Mouse (Mus musculus): Measurements from ENCODE around the gene Accs. TPM values are rescaled to one million over a fixed set of nuclear protein-coding genes. Genes with fewer than 3 reads are reported as not detected.

Gene Accs
- polyA plus RNA-seq, 1 experiment, result not detected

DNA sequence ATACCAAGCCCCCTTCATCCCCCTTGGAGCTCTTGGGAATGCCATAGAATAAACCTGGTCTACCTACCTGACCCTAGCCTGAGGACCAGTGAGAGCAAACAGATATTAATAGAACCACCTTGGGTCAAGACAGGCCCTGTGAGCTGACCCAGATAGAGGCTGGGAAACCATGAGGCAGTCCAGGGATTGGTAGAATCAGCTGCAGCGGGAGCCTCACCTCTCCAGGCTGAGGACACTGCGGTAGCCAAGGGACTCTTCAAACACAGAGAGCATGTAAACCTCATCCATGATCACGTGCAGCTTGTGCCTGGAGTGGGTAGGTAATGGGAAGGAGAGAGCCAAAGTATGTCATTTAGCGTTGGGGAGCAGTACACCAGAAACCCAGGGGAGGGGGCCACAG is 10.8 kb downstream of the Accs start:
- Histone ChIP-seq H3K4me1 (ENCODE audit: control insufficient read depth, insufficient read depth, low read length) (peaks cover 14% of the 10 kb centered on the region), H3K27ac (ENCODE audit: insufficient read depth, low read depth, low read length) (no peak overlapping the region), H3K4me3 (ENCODE audit: insufficient read depth, low read depth, low read length) (no peak overlapping the region)
- WGBS, result 94% methylated on average over 4 of the region's 4 CpGs
- no peak for TF ChIP-seq CTCF (IDR thresholded peaks at IDR 0.05; ENCODE audit: insufficient read depth, low read depth, low read length)

DNA sequence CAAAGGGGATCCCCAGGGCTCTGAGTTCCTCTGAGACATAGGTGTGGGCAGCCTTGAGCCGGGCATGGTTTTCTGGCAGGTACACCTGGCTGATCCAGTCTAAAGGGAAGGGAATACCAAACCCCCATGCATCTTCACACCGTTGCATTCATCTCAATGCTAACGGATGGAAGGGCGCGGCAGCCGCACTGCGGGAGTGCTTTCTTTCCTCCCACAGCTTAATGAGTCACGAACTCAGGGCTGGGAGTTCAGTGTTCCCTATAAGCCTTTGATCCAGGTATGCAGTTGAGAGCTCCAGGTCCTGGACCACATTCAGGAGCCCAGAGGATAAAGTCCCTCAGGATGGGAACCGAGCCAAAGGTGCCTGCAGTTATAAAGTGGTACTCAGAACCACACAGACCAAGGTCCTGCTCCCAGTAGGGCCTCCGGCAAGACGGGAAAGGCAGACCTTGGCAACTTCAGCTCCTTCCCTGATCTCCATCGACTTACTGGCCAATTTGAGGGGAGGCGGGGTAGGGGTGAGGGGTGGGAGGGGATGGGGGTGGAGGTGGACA is 13.4 kb downstream of the Accs start:
- Histone ChIP-seq H3K4me1 (ENCODE audit: control insufficient read depth, insufficient read depth, low read length) (peaks cover 14% of the 10 kb centered on the region), H3K4me3 (ENCODE audit: insufficient read depth, low read depth, low read length) (no peak overlapping the region), H3K27ac (ENCODE audit: insufficient read depth, low read depth, low read length) (0 out of 2 replicates have a peak overlapping the region, but pooled peaks have one; percentile 26)
- WGBS, result 65% methylated on average over 13 of the region's 13 CpGs
- TF ChIP-seq CTCF (IDR thresholded peaks at IDR 0.05; ENCODE audit: insufficient read depth, low read depth, low read length) (no peak), POLR2A (IDR thresholded peaks at IDR 0.05; ENCODE audit: insufficient read depth, low read depth, low read length) (no peak)

DNA sequence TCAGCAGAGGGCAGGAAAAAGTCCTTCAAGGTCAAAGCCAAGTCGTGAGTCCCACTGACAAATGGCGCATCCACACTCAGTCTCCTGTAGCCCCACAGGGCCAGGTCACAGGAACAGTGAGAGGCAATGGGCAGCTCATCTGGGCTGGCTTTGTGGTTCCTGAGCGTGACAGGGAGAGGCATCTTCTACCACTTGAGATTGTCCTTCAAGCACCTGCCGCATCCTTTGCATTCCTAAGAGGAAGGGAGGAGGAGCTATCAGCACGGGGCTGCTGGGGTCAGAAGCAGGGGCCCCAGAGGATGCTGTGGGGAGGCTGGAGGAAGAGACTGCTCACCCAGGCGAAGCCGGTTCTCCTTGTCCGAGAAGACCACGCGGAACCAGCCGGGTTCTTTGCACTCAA is 14.1 kb downstream of the Accs start:
- Histone ChIP-seq H3K4me3 (ENCODE audit: insufficient read depth, low read depth, low read length) (no peak overlapping the region), H3K27ac (ENCODE audit: insufficient read depth, low read depth, low read length) (peak overlapping the region; percentile 26; the same call in 1 of the 2 replicates), H3K4me1 (ENCODE audit: control insufficient read depth, insufficient read depth, low read length) (peaks cover 14% of the 10 kb centered on the region)
- 77% methylated on average over 11 of the region's 11 CpGs for WGBS
- TF ChIP-seq POLR2A (IDR thresholded peaks at IDR 0.05; ENCODE audit: insufficient read depth, low read depth, low read length) (no peak), CTCF (IDR thresholded peaks at IDR 0.05; ENCODE audit: insufficient read depth, low read depth, low read length) (no peak)

DNA sequence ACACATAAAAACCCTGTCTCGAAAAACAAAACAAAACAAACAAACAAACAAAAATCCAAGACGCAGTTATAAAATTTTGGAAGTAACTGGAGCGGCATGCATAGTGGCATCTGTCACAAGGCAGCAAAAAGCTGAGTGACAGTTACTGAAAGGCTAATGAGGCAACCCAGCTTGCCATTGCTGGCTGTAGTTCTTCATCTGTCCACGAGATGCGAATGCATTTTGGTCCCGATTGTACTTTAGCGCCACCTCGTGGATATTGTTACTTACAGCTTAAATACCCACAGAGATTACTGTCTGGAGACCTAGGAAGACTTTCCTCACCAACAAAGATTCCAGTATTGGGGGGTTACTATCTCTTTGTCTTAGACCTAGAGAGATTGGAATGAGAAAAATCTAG is 26.2 kb downstream of the Accs start:
- TF ChIP-seq CTCF (IDR thresholded peaks at IDR 0.05; ENCODE audit: insufficient read depth, low read depth, low read length) (peak; percentile 64), POLR2A (IDR thresholded peaks at IDR 0.05; ENCODE audit: insufficient read depth, low read depth, low read length) (no peak)
- 17% methylated on average over 8 of the region's 8 CpGs for WGBS
- Histone ChIP-seq H3K27ac (ENCODE audit: insufficient read depth, low read depth, low read length) (no peak overlapping the region), H3K4me1 (ENCODE audit: control insufficient read depth, insufficient read depth, low read length) (peaks cover 8% of the 10 kb centered on the region), H3K4me3 (ENCODE audit: insufficient read depth, low read depth, low read length) (no peak overlapping the region)

DNA sequence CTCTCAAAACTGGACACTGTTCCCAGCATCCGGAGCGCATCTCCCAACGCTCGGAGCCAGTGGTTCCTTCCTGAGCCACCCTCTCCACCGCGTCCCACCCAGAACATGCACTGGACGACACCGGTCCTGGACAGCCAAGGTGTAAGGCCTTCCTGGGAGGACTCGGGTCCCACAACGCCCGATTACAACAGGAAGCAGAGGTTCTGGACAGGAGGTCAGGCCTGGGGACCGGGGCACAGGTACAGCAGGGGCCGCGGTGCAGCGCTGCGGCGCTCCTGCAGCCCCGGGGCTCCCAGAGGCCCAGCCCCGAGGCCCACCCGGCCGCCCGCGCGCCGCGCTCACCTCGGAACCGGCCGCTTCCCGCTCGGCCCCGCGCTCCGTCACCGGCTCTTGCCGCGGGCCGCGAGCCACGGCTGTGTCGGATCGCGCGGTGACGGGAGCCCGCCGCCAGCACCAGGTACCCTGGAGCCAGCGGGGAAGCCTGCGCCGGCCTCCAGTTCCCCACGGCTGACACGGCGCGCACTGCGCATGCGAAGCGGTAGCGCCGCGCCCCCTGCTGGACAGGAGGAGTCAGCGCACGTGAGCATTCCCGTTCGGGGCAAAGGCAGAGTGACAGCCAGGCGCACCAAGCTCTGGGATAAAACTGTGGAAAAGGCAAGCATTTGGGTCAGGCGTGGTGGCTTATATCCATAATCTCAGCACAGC is 27.5 kb downstream of the Accs start, which contains the start of gene Ext2:
TSS of gene Ext2 (minus strand) at position 524 of the 705 bp plus-strand sequence.
- Histone ChIP-seq H3K4me3 (ENCODE audit: insufficient read depth, low read depth, low read length) (peak within 1 kb of the TSS; percentile 92), H3K4me1 (ENCODE audit: control insufficient read depth, insufficient read depth, low read length) (peaks cover 15% of the 10 kb centered on the region), H3K27ac (ENCODE audit: insufficient read depth, low read depth, low read length) (no peak within 1 kb of the TSS)
- WGBS, result 18% methylated on average over 66 of the region's 66 CpGs
- TF ChIP-seq POLR2A (IDR thresholded peaks at IDR 0.05; ENCODE audit: insufficient read depth, low read depth, low read length) (peak; percentile 84), CTCF (IDR thresholded peaks at IDR 0.05; ENCODE audit: insufficient read depth, low read depth, low read length) (peak; percentile 98)

DNA sequence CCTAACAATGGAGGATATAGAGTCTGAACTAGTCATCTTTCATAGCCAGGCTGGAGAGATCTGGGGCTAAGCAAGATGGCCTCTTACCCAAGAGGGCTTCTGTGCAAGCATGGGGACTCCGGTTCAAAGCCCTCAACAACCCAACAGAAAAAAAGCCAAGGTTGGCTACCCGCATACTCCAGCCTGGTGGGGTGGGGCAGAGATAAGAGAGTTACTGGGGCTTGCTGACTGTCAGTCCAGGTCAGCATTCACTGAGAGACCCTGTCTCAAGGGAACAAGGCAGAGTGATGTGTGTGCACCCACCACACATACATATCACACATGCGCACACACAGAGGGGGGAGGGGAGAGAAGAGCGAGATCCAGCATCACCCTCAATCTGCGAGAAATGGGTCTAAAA is 32.0 kb downstream of the Accs start:
- TF ChIP-seq CTCF (IDR thresholded peaks at IDR 0.05; ENCODE audit: insufficient read depth, low read depth, low read length) (no peak), POLR2A (IDR thresholded peaks at IDR 0.05; ENCODE audit: insufficient read depth, low read depth, low read length) (no peak)
- over 99% methylated on average over 5 of the region's 5 CpGs for WGBS
- H3K4me3 ChIP-seq (ENCODE audit: insufficient read depth, low read depth, low read length), result no peak overlapping the region
- H3K27ac ChIP-seq (ENCODE audit: insufficient read depth, low read depth, low read length), result no peak overlapping the region
- peaks cover 15% of the 10 kb centered on the region for H3K4me1 ChIP-seq (ENCODE audit: control insufficient read depth, insufficient read depth, low read length)

DNA sequence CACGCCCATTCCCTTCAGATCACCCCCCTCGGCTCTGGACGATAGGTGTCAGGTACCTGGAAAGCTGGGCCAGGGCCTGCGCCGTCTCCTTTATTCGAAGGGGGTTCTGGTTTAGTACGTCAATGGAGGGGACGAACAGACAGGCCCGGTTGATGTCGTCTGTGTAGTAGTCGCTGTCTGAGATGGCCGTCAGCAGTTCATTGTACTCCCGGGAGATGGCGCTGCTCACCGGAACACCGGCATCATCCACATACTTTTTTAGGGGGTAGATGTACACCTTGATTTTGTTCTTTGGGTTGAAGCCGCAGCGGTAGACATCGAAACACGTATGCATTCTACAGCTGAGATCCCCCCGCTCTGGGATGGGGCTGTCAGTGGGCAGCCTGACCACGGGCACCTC is 36.4 kb downstream of the Accs start:
- WGBS, result 92% methylated on average over 22 of the region's 22 CpGs
- Histone ChIP-seq H3K4me1 (ENCODE audit: control insufficient read depth, insufficient read depth, low read length) (peaks cover 6% of the 10 kb centered on the region), H3K4me3 (ENCODE audit: insufficient read depth, low read depth, low read length) (no peak overlapping the region), H3K27ac (ENCODE audit: insufficient read depth, low read depth, low read length) (no peak overlapping the region)
- TF ChIP-seq POLR2A (IDR thresholded peaks at IDR 0.05; ENCODE audit: insufficient read depth, low read depth, low read length) (no peak), CTCF (IDR thresholded peaks at IDR 0.05; ENCODE audit: insufficient read depth, low read depth, low read length) (no peak)

DNA sequence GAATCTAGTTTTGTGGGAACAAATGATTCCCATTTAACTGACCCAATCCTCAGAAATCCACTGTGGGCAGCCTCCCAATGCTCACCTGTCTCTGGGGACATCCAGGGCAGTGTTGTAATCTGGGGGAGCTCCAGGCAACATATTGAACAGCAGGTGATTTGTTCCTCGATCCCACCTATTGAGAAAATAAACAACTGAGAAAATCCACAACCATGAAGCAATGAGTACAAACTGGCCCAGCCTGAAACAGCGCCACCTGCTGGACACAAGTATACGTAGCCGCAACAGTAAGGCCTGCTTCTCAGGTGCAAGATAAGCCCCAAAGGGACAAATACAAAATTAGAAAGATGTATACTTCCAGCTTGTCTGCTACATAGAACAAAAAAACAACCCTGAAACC is 37.9 kb downstream of the Accs start:
- no peak overlapping the region for H3K4me3 ChIP-seq (ENCODE audit: insufficient read depth, low read depth, low read length)
- no peak overlapping the region for H3K27ac ChIP-seq (ENCODE audit: insufficient read depth, low read depth, low read length)
- peaks cover 11% of the 10 kb centered on the region for H3K4me1 ChIP-seq (ENCODE audit: control insufficient read depth, insufficient read depth, low read length)
- 38% methylated on average over 4 of the region's 4 CpGs for WGBS
- no peak for TF ChIP-seq POLR2A (IDR thresholded peaks at IDR 0.05; ENCODE audit: insufficient read depth, low read depth, low read length)
- TF ChIP-seq CTCF (IDR thresholded peaks at IDR 0.05; ENCODE audit: insufficient read depth, low read depth, low read length), result no peak

DNA sequence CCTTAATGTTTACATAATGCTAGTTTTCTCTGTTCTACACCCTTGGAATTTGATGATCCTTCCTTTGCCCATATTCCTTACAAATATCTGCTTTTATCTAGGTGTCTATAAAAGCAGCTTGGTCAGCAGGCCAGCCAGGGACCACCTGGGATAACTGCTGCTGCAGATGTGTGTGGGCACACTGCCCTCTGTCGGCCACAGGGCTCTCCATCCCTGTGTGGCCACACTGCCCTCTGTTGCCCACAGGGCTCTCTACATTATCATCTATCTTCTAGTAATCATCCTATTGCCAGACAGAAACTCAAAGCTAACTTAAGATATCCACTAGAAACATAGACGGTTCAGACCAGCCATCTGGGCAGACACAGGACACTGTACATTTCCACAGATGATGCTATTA is 39.8 kb downstream of the Accs start:
- WGBS, result 16% methylated on average over 2 of the region's 2 CpGs
- Histone ChIP-seq H3K27ac (ENCODE audit: insufficient read depth, low read depth, low read length) (no peak overlapping the region), H3K4me1 (ENCODE audit: control insufficient read depth, insufficient read depth, low read length) (peaks cover 22% of the 10 kb centered on the region), H3K4me3 (ENCODE audit: insufficient read depth, low read depth, low read length) (no peak overlapping the region)
- TF ChIP-seq CTCF (IDR thresholded peaks at IDR 0.05; ENCODE audit: insufficient read depth, low read depth, low read length) (peak; percentile 55; the same call in 1 of the 2 replicates), POLR2A (IDR thresholded peaks at IDR 0.05; ENCODE audit: insufficient read depth, low read depth, low read length) (no peak)
